Mouse (Mus musculus) neutrophil, adult 59 days (primary cell): ENCODE results near the gene Btf3. TPM values are rescaled to one million over a fixed set of nuclear protein-coding genes. Genes with fewer than 3 reads are reported as not detected.

Source experiments
- total RNA-seq, 2 experiments: library from RNA; stranded (reverse); gene quantifications; 1 replicate in 1 of 2; 2 replicates in 1 of 2; pipeline ENCODE4 v1.2.4; 2023

The Btf3 gene
- total RNA-seq = 100 to 1,000 TPM; 248 to 272 TPM

GRCm38 (mm10) chr13:98316480-98317245, at the start of gene Btf3:
Gene Btf3, minus strand, starts transcription at chr13:98317006.

GRCm38 (mm10) chr13:98354090-98354801, 37.4 kb upstream of the Btf3 start, which contains the start of gene Foxd1:
Gene Foxd1, plus strand, starts transcription at chr13:98354242.

GRCm38 (mm10) chr13:98279686-98280085, 37.1 kb downstream of the Btf3 start, which contains the start of gene Gm21976:
Gene Gm21976, plus strand, starts transcription at chr13:98279887.

GRCm38 (mm10) chr13:98262636-98263457, 54.0 kb downstream of the Btf3 start, which contains the start of the genes Utp15 and Ankra2:
Gene Utp15, minus strand, starts transcription at chr13:98263041.
Gene Ankra2, plus strand, starts transcription at chr13:98263074.

Other genes with a start within 250 kb of the Btf3 start
- gene Arhgef28, start 110.6 kb downstream of the Btf3 start, total RNA-seq = under 1 TPM; 0.42 to 0.84 TPM
- 10 to 100 TPM; 13.0 to 22.1 TPM for gene Utp15, start 54.0 kb downstream of the Btf3 start, total RNA-seq
- gene Ankra2, start 53.9 kb downstream of the Btf3 start, total RNA-seq = 10 to 100 TPM; 19.2 to 22.2 TPM
- not detected for gene Gm21976, start 37.1 kb downstream of the Btf3 start, total RNA-seq
- gene Foxd1, start 37.2 kb upstream of the Btf3 start, total RNA-seq = not detected
- gene Gm10320, start 175.0 kb upstream of the Btf3 start, total RNA-seq = not detected